Mouse (Mus musculus) gastrocnemius, postnatal 4 days (tissue): ENCODE data around the gene Hibch. TPM values are rescaled to one million over a fixed set of nuclear protein-coding genes. Genes with fewer than 3 reads are reported as not detected.
"Not testable (repeated sequence)": the region's sequence is repeated elsewhere in the genome, so short reads cannot be mapped to it uniquely, and the experiment has no call there.

Experiments
- DNase-seq, 2 experiments: peaks; one replicate each; pipeline ENCODE4 v3.0.0; 2021 to 2022; ENCODE audit warnings: low spot score in 2 of 2, mixed read lengths in 2 of 2
- total RNA-seq, 2 experiments: library from RNA; stranded (reverse); gene quantifications; 2 replicates each; pipeline ENCODE4 v1.2.3; 2021

Gene Hibch
- total RNA-seq, 2 experiments from 2014 or later = 25.1 to 25.3 TPM

- DNase-seq = no peak
Observed at GRCm38 (mm10) chr1:52866007-52866406, 21.3 kb downstream of the Hibch start.

GRCm38 (mm10) chr1:52867876-52868275 is 23.1 kb downstream of the Hibch start:
- no peak for DNase-seq

GRCm38 (mm10) chr1:52884208-52884607 is 39.5 kb downstream of the Hibch start:
- DNase-seq = no peak

- DNase-seq = no peak
Observed at GRCm38 (mm10) chr1:52909783-52910182, 65.1 kb downstream of the Hibch start.

GRCm38 (mm10) chr1:52916655-52917054 is 71.9 kb downstream of the Hibch start:
- DNase-seq = no peak

GRCm38 (mm10) chr1:52918897-52919296 is 74.2 kb downstream of the Hibch start:
- DNase-seq = not testable (repeated sequence)

GRCm38 (mm10) chr1:52924482-52924881 is 79.8 kb downstream of the Hibch start:
- DNase-seq = not testable (repeated sequence)

GRCm38 (mm10) chr1:52934494-52934893 is 89.8 kb downstream of the Hibch start:
- no peak for DNase-seq

GRCm38 (mm10) chr1:52939021-52939420 is 94.3 kb downstream of the Hibch start:
- no peak for DNase-seq

- no peak for DNase-seq
Observed at GRCm38 (mm10) chr1:52947895-52948294, 103.2 kb downstream of the Hibch start.

GRCm38 (mm10) chr1:52951146-52951868 is 106.6 kb downstream of the Hibch start:
- DNase-seq = no peak

- DNase-seq = no peak
Observed at GRCm38 (mm10) chr1:52952143-52952542, 107.4 kb downstream of the Hibch start.

- DNase-seq = no peak
Observed at GRCm38 (mm10) chr1:52952551-52953397, 108.0 kb downstream of the Hibch start.

- DNase-seq = no peak
Observed at GRCm38 (mm10) chr1:52953548-52953947, 108.8 kb downstream of the Hibch start.

- DNase-seq = no peak
Observed at GRCm38 (mm10) chr1:52954456-52954855, 109.7 kb downstream of the Hibch start.

- DNase-seq = no peak
Observed at GRCm38 (mm10) chr1:52955102-52955501, 110.4 kb downstream of the Hibch start.

GRCm38 (mm10) chr1:52956746-52957145 is 112.0 kb downstream of the Hibch start:
- DNase-seq = no peak

- no peak for DNase-seq
Observed at GRCm38 (mm10) chr1:52960191-52960590, 115.5 kb downstream of the Hibch start.

GRCm38 (mm10) chr1:52963097-52963496 is 118.4 kb downstream of the Hibch start:
- DNase-seq = no peak

- no peak for DNase-seq
Observed at GRCm38 (mm10) chr1:52964581-52964980, 119.9 kb downstream of the Hibch start.
